Mouse (Mus musculus) forebrain, embryonic 12.5 days (tissue): ENCODE results near the gene Trim69. TPM values are rescaled to one million over a fixed set of nuclear protein-coding genes. Genes with fewer than 3 reads are reported as not detected.
A peak's percentile ranks its signal among the peaks of the same experiment; 100 is the strongest.
"Not testable (repeated sequence)": the region's sequence is repeated elsewhere in the genome, so short reads cannot be mapped to it uniquely, and the experiment has no call there.

Experiments used
- ATAC-seq: fragments of 200-750 bp; cut with Nextera tagmentation; 2 replicates; pipeline ENCODE4 v1.8.0; 2017; ENCODE audit warnings: moderate TSS enrichment; ENCODE audit not compliant: low FRiP score
- H3K27ac ChIP-seq: fragments of 300-500 bp; sonication (generic); 2 replicates; pipeline ENCODE4 v1.5.1; 2016; ENCODE audit warnings: mild to moderate bottlenecking
- H3K27me3 ChIP-seq: fragments of 300-500 bp; sonication (generic); 2 replicates; pipeline ENCODE4 v1.6.1; 2016; ENCODE audit warnings: mild to moderate bottlenecking
- H3K36me3 ChIP-seq: fragments of 300-500 bp; sonication (generic); replicated peaks from 2 replicates; pipeline ENCODE4 v1.6.1; 2016; ENCODE audit warnings: mild to moderate bottlenecking
- H3K4me1 ChIP-seq: fragments of 300-500 bp; sonication (generic); 2 replicates; pipeline ENCODE4 v1.6.1; 2016
- H3K4me2 ChIP-seq: fragments of 300-500 bp; sonication (generic); 2 replicates; pipeline ENCODE4 v1.6.1; 2016; ENCODE audit warnings: mild to moderate bottlenecking, moderate library complexity
- H3K4me3 ChIP-seq: fragments of 300-500 bp; sonication (generic); replicated peaks from 2 replicates; pipeline ENCODE4 v1.5.1; 2016; ENCODE audit warnings: mild to moderate bottlenecking
- H3K9ac ChIP-seq: fragments of 300-500 bp; sonication (generic); 2 replicates; pipeline ENCODE4 v1.6.1; 2016; ENCODE audit warnings: mild to moderate bottlenecking
- H3K9me3 ChIP-seq: fragments of 300-500 bp; sonication (generic); 2 replicates; pipeline ENCODE4 v1.6.1; 2016
- WGBS: fragments of 180-500 bp; shearing (Covaris S2); methylation state at CpG from one replicate; pipeline ENCODE4 v1.1.7; 2016; 5-methylcytosine and 5-hydroxymethylcytosine counted together
- polyA plus RNA-seq: library from polyadenylated mRNA; unstranded; fragments of >200 nt; fragmentation: Nextera tagmentation; extraction: Ambion mirVana; gene quantifications from 2 replicates; pipeline ENCODE4 v1.2.1, GENCODE M21; 2016

Trim69 gene
- polyA plus RNA-seq, 1 experiment from 2014 or later, result not detected

GRCm38 (mm10) chr2:122186106-122186505 is 25.6 kb downstream of the Trim69 start, which contains the start of the genes Patl2 and Terb2:
TSS of gene Patl2 (minus strand) at chr2:122186189.
TSS of gene Terb2 (plus strand) at chr2:122186272.
- no peak for ATAC-seq
- H3K4me3 ChIP-seq, result no peak within 1 kb of the TSS
- H3K4me1 ChIP-seq, result no peaks in the 10 kb centered on the region
- no peak within 1 kb of the TSS for H3K9ac ChIP-seq
- H3K36me3 ChIP-seq, result no peaks in the 10 kb centered on the region
- no peaks in the 10 kb centered on the region for H3K9me3 ChIP-seq
- no peak within 1 kb of the TSS for H3K27ac ChIP-seq
- WGBS, result 82% methylated on average over 17 of the region's 17 CpGs
- H3K4me2 ChIP-seq, result no peak within 1 kb of the TSS
- no peaks in the 10 kb centered on the region; the same call in 1 of the 2 replicates for H3K27me3 ChIP-seq

- Histone ChIP-seq H3K27me3 (no peaks in the 10 kb centered on the region; the same call in 1 of the 2 replicates), H3K4me3 (no peak overlapping the region), H3K27ac (no peak overlapping the region), H3K36me3 (no peaks in the 10 kb centered on the region), H3K9ac (no peak overlapping the region), H3K9me3 (no peaks in the 10 kb centered on the region), H3K4me1 (no peaks in the 10 kb centered on the region), H3K4me2 (no peak overlapping the region)
- 95% methylated on average over 3 of the region's 3 CpGs for WGBS
- no peak for ATAC-seq
These were observed 26.3 kb downstream of the Trim69 start for GRCm38 (mm10) chr2:122186751-122187150.

GRCm38 (mm10) chr2:122191849-122192248 is 31.3 kb downstream of the Trim69 start:
- H3K27me3 ChIP-seq, result no peaks in the 10 kb centered on the region
- H3K4me1 ChIP-seq, result no peaks in the 10 kb centered on the region
- H3K4me2 ChIP-seq, result no peak overlapping the region
- no peak overlapping the region for H3K4me3 ChIP-seq
- H3K9ac ChIP-seq, result no peak overlapping the region
- no peak for ATAC-seq
- H3K27ac ChIP-seq, result no peak overlapping the region
- no peaks in the 10 kb centered on the region for H3K9me3 ChIP-seq
- 70% methylated on average over 3 of the region's 3 CpGs for WGBS
- H3K36me3 ChIP-seq, result no peaks in the 10 kb centered on the region

GRCm38 (mm10) chr2:122194509-122194929 is 34.0 kb downstream of the Trim69 start:
- H3K4me3 ChIP-seq, result no peak overlapping the region
- H3K9ac ChIP-seq, result no peak overlapping the region
- no peak overlapping the region for H3K27ac ChIP-seq
- peaks cover 2% of the 10 kb centered on the region; the same call in 1 of the 2 replicates for H3K27me3 ChIP-seq
- ATAC-seq, result peak; percentile 73; the same call in 1 of the 2 replicates
- no peaks in the 10 kb centered on the region for H3K4me1 ChIP-seq
- no peak overlapping the region for H3K4me2 ChIP-seq
- 66% methylated on average over 1 of the region's 1 CpGs for WGBS
- H3K9me3 ChIP-seq, result no peaks in the 10 kb centered on the region
- no peaks in the 10 kb centered on the region for H3K36me3 ChIP-seq

- Histone ChIP-seq H3K4me3 (no peak overlapping the region), H3K27me3 (peaks cover 2% of the 10 kb centered on the region), H3K27ac (no peak overlapping the region), H3K9ac (no peak overlapping the region), H3K4me2 (no peak overlapping the region), H3K36me3 (no peaks in the 10 kb centered on the region), H3K4me1 (no peaks in the 10 kb centered on the region), H3K9me3 (no peaks in the 10 kb centered on the region)
- ATAC-seq, result no peak
- WGBS, result 93% methylated on average over 1 of the region's 1 CpGs
These were observed 41.0 kb downstream of the Trim69 start for GRCm38 (mm10) chr2:122201501-122201900.

GRCm38 (mm10) chr2:122206440-122207107 is 46.1 kb downstream of the Trim69 start:
- WGBS, result 65% methylated on average over 2 of the region's 2 CpGs
- Histone ChIP-seq H3K27ac (no peak overlapping the region), H3K36me3 (no peaks in the 10 kb centered on the region), H3K9ac (no peak overlapping the region), H3K4me2 (no peak overlapping the region), H3K9me3 (no peaks in the 10 kb centered on the region), H3K4me1 (no peaks in the 10 kb centered on the region), H3K4me3 (no peak overlapping the region), H3K27me3 (no peaks in the 10 kb centered on the region; the same call in 1 of the 2 replicates)
- no peak for ATAC-seq

- WGBS, result 51% methylated on average over 3 of the region's 3 CpGs
These were observed 50.2 kb downstream of the Trim69 start for GRCm38 (mm10) chr2:122210534-122211228.

GRCm38 (mm10) chr2:122217075-122217474 is 56.6 kb downstream of the Trim69 start:
- 95% methylated on average over 4 of the region's 4 CpGs for WGBS
- H3K4me2 ChIP-seq, H3K27me3 ChIP-seq, H3K4me3 ChIP-seq, H3K27ac ChIP-seq, H3K4me1 ChIP-seq, H3K9me3 ChIP-seq, ATAC-seq, H3K36me3 ChIP-seq, H3K9ac ChIP-seq: not testable (repeated sequence)

More at GRCm38 (mm10) chr2:122210534-122211228, 50.2 kb downstream of the Trim69 start:
- Histone ChIP-seq H3K9me3 (no peaks in the 10 kb centered on the region), H3K27ac (no peak overlapping the region), H3K9ac (no peak overlapping the region), H3K4me1 (no peaks in the 10 kb centered on the region), H3K36me3 (no peaks in the 10 kb centered on the region), H3K27me3 (no peaks in the 10 kb centered on the region), H3K4me3 (no peak overlapping the region), H3K4me2 (no peak overlapping the region)
- no peak for ATAC-seq

- Histone ChIP-seq H3K27ac (no peak overlapping the region), H3K9ac (no peak overlapping the region), H3K4me1 (no peaks in the 10 kb centered on the region), H3K4me2 (no peak overlapping the region), H3K36me3 (no peaks in the 10 kb centered on the region), H3K9me3 (no peaks in the 10 kb centered on the region), H3K4me3 (no peak overlapping the region), H3K27me3 (no peaks in the 10 kb centered on the region)
- no peak for ATAC-seq
- WGBS, result 71% methylated on average over 2 of the region's 2 CpGs
These were observed 57.7 kb downstream of the Trim69 start for GRCm38 (mm10) chr2:122218234-122218633.

- H3K27ac ChIP-seq, result no peak overlapping the region
- no peak overlapping the region for H3K4me2 ChIP-seq
- H3K9me3 ChIP-seq, result no peaks in the 10 kb centered on the region
- H3K27me3 ChIP-seq, result no peaks in the 10 kb centered on the region
- H3K4me3 ChIP-seq, result no peak overlapping the region
- H3K4me1 ChIP-seq, result no peaks in the 10 kb centered on the region
- H3K36me3 ChIP-seq, result no peaks in the 10 kb centered on the region
- no peak for ATAC-seq
- H3K9ac ChIP-seq, result no peak overlapping the region
- 88% methylated on average over 4 of the region's 4 CpGs for WGBS
These were observed 60.9 kb downstream of the Trim69 start for GRCm38 (mm10) chr2:122221378-122221777.

GRCm38 (mm10) chr2:122221798-122222197 is 61.3 kb downstream of the Trim69 start:
- Histone ChIP-seq H3K4me3 (no peak overlapping the region), H3K4me2 (no peak overlapping the region), H3K9ac (no peak overlapping the region), H3K27me3 (no peaks in the 10 kb centered on the region), H3K4me1 (no peaks in the 10 kb centered on the region), H3K27ac (no peak overlapping the region), H3K36me3 (no peaks in the 10 kb centered on the region), H3K9me3 (no peaks in the 10 kb centered on the region)
- WGBS, result 66% methylated on average over 5 of the region's 5 CpGs
- ATAC-seq, result no peak

GRCm38 (mm10) chr2:122222272-122222671 is 61.8 kb downstream of the Trim69 start:
- H3K9me3 ChIP-seq, result no peaks in the 10 kb centered on the region
- WGBS, result 96% methylated on average over 5 of the region's 5 CpGs
- H3K27me3 ChIP-seq, result no peaks in the 10 kb centered on the region
- H3K4me3 ChIP-seq, result no peak overlapping the region
- ATAC-seq, result no peak
- no peaks in the 10 kb centered on the region for H3K36me3 ChIP-seq
- H3K4me1 ChIP-seq, result no peaks in the 10 kb centered on the region
- H3K27ac ChIP-seq, result no peak overlapping the region
- no peak overlapping the region for H3K9ac ChIP-seq
- H3K4me2 ChIP-seq, result no peak overlapping the region

GRCm38 (mm10) chr2:122223654-122224053 is 63.2 kb downstream of the Trim69 start:
- H3K27me3 ChIP-seq, result no peaks in the 10 kb centered on the region
- ATAC-seq, result no peak
- H3K9ac ChIP-seq, result no peak overlapping the region
- no peak overlapping the region for H3K4me3 ChIP-seq
- no peaks in the 10 kb centered on the region for H3K4me1 ChIP-seq
- H3K9me3 ChIP-seq, result no peaks in the 10 kb centered on the region
- H3K36me3 ChIP-seq, result no peaks in the 10 kb centered on the region
- no peak overlapping the region for H3K27ac ChIP-seq
- H3K4me2 ChIP-seq, result no peak overlapping the region
